Mouse (Mus musculus) layer of hippocampus, adult 9-11 months (tissue): ENCODE measurements around the gene Nop53.
A peak's percentile ranks its signal among the peaks of the same experiment; 100 is the strongest.

ENCODE experiments used
- DNase-seq: peaks from one replicate; pipeline ENCODE4 v3.0.0; 2022

Nop53 gene

GRCm38 (mm10) chr7:15956143-15956542, 10.3 kb upstream of the Nop53 start:
- DNase-seq: no peak

GRCm38 (mm10) chr7:15955509-15955908, 9.6 kb upstream of the Nop53 start:
- no peak for DNase-seq

DNA sequence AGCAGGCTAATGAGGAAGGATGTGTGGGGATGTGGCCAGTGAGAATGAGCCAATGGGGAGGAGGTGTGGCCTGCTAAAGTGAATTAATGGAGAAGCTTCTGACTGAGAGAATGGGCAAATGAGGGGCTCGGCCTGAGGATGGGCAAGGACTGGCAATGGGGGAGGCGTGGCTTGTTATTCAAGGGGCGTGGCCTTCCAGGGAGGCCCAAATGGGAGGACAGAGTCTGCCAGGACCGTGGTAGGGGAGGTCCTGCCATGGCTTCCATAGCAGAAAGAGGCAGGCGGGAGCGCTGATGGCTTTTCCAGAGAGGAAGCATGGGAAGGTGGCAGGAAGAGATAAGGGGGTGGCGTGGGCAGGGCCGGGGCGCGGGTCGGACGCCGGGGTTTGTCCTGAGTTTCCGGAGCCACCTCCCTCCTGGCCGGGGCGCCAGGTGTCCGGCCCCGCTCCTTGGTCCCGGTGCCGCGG, 9.1 kb upstream of the Nop53 start:
- no peak for DNase-seq

- no peak for DNase-seq
Measured at GRCm38 (mm10) chr7:15954436-15954835, 8.6 kb upstream of the Nop53 start.

DNA sequence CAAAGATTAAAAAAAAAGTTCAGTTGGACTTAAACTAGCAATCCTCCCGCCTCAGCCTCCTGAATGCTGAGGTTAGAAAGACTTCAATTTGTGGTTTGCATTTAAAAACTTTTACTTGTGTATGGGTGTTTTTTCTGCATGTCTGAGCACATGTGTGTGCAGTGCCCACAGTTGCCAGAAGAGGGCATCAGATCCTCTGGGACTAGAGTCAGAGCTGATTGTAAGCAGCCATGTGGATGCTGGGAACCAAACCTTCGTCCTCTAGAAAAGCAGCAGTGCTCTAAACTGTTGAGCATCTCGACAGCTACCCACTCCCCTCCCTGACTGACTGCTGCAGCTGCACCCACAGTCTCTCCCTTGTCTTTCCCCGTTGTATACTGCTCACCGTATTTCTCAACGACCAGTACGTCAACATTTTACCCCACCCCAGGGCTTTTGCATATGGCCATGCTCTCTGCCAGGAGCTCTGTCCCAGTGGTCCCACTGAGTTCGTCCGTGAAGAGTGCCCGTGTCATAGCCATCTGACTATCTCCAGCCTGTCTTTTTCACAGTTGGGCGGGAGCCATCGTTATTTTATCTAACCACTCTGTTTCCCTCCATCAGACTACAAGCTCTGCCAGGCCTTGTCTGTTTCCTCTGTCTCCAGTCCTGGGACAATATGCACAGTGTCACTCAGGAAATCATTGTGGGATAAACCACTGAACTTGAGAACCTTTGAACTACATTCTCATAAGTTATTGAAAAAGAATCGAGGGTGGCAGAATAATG, 7.6 kb upstream of the Nop53 start:
- no peak for DNase-seq

- DNase-seq: no peak
Measured at GRCm38 (mm10) chr7:15952416-15952815, 6.5 kb upstream of the Nop53 start.

GRCm38 (mm10) chr7:15950008-15950407, 4.1 kb upstream of the Nop53 start:
- DNase-seq: no peak

DNA sequence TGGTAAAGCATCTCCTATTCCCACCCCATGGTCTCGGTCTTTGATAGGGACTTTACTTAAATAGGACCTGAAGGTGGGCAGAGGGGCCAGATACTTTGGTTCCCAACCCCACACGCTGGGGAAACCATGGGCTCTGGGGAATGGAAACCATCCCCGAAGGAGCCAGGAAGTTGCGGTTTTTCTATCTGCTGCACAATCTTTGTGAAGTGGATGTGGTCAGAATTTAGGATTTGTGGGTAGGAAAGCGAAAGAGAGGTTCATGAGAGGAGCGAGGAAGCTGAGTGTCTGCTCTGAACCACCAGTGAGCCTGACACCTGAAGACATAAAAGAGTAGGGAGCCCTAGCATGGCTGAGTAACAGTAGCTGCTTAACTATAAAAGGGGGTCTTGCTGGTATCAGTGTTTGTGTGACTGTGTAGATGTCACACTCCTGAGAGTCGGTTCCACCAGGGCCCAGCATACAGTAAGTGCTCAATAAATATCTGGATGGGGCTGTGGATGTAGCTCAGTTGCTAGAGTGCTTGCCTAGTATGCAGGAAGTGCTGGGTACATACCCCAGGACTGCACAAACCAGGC, 3.4 kb upstream of the Nop53 start:
- no peak for DNase-seq

- peak; percentile 70 for DNase-seq
Measured at GRCm38 (mm10) chr7:15948381-15948941, 2.6 kb upstream of the Nop53 start.

DNA sequence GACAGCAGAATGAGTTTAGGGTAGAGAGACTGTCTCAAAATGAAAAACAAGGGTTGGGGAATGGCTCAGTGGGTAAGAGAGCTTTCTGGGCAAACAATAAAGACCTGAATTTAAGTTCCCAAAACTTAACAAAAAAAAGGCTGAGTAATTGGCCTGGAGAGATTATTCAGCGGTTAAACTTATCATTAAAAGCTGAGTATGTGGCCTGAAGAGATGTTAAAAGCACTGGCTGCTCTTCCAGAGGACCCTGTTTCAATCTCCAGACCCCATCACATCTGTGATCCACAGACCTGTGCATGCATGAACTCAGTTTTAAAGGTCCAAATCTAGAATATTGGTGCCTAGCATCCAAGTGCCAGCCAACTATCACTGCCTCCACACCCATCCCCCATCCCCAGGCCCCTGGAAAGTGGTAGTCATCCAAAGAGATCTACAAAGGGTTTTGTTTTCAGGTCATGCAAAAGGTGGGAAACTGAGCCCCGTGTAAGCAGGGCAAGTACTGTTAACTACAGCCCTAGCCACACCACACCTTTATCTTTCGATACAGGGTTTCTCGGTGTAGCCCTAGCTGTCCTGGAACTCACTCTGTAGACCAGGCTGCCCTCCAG, 1.9 kb upstream of the Nop53 start:
- no peak for DNase-seq

DNA sequence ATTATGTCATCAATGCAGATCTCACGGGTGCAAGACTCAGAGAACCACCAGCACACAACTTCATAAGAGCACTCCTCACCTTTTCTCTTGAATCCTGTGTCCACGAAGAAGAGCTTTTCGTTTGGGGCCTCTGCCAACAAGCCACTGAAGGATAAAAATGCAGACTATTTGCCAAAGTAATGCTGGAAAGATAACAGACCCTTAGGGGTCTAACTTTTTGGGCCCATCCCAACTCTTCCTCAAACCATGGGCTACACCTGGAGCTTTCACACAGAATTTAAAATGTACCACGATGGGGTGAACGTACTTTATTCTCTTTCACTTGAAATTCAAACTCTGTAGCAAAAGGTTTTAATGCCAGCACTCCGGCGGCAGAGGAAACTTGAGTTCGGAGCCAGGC, 663 bp downstream of the Nop53 start:
- DNase-seq: no peak

DNA sequence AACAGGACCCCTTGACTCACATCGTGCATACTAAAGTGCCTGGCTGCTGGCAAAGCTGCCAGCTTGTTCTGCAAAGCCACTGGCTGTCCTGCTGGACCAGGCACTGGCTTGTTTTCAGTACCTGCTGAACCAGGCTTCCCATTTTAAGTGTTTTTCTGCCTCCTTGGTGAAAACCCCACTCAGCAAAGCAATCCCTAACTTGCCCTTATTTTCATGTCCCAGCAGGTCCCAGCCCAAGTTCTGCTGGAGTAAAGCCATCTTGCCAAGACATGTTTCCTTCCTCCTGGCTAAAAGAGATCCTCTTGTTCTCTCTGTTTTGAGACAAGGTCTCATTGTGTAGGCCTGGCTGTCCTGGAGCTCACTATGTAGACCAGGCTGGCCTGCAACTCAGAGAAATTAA, 1.6 kb downstream of the Nop53 start:
- DNase-seq: no peak

- no peak for DNase-seq
Measured at GRCm38 (mm10) chr7:15938621-15939020, 7.3 kb downstream of the Nop53 start.

DNA sequence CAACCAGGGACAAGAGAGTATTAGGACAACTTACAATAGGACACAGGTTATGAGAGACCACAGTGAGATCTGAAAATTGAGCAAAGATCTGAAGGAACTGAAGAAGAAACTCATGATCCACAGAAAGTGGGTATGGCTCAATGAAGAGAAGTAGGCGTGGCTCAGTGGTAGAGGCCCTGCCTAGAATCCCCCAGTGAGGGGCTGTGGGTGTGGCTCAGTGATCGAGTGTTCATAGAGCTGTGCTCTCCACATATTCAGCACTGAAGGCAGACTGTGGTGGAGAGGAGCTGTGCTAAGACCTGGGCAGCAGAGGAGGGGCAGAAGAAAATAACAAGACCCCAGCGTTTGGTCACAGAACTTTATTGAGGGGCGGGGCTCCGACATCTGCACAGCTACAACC, 8.4 kb downstream of the Nop53 start:
- DNase-seq: no peak

DNA sequence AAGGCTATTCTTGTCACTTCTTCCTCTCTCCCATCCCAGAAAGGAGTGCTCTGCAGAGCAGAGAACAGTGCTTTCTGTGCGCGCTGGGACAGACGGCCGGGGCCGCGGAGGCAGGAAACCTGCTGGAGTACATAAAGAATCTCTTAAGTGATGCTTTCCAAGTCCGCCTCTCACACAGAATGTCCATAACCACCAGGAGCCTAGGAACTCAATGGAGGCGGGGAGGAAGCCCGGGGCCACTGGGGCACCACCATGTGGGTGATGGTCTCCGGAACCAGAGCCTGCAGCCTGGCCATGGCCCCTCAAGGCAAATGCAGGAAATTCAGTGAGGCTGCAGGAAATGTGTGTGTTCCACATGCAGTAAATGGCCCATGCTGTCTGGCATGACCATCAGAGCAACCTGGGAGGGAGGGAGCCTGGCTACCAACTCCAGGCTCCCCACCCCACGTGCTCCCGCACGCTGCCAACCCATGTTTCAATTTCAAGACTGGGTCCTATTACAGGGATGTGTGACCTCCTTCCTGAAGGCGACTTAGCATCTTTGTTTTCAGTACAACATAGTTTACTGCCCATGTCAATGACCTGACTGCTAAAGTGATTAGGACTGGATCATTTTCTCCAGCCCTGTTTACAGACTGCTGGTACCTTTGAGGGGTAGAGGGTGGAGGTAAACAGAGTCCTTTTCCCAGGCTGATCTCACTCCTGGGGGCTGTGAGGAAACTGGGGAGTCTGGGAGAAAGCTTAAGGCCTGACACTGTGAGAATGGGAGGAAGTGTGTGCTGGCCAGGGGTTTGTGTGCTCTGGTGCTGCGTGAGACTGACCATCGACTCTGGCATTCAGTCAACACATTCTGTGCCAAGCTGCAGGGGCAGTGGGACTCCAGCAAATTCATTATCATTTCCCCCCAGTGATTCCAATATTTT, 12.2 kb downstream of the Nop53 start:
- peak; percentile 80 for DNase-seq

DNA sequence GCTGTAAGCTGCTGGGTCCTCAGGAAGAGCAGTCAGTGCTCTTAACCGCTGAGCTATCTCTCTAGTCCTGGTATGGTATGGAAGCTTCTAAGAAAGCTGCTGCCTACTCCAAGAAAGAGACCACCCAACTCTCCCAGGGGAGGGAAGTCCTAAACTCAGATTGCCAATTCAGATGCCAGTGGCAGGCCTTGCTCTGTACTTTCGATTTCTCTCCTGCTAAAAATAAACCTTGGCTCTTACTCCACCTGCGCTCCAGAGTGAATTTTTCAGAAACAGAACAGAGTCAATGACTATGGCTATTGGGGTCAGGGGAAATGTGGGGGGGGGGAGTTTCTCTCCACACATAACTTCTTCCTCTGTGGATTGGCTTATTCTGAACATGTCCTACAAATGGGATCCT, 14.2 kb downstream of the Nop53 start:
- no peak for DNase-seq

DNA sequence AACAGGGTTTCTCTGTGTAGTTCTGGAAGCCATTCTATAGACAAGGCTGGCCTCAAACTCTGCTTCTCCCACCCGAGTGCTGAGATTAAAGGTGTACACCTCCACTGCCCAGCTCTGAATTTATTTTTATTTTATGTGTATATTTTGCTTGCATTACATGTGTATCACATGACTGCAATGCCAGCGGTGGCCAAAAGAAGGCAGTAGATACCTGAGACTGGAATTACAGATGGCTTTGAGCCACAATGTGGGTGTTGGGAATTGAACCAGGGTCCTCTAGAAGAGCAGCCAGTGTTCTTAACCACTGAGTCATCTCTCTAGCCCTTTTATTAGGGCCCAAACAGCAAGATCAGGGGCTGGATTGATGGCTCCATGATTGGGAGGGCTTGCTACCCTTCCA, 15.3 kb downstream of the Nop53 start:
- no peak for DNase-seq

- no peak for DNase-seq
Measured at GRCm38 (mm10) chr7:15929910-15930309, 16.0 kb downstream of the Nop53 start.

DNA sequence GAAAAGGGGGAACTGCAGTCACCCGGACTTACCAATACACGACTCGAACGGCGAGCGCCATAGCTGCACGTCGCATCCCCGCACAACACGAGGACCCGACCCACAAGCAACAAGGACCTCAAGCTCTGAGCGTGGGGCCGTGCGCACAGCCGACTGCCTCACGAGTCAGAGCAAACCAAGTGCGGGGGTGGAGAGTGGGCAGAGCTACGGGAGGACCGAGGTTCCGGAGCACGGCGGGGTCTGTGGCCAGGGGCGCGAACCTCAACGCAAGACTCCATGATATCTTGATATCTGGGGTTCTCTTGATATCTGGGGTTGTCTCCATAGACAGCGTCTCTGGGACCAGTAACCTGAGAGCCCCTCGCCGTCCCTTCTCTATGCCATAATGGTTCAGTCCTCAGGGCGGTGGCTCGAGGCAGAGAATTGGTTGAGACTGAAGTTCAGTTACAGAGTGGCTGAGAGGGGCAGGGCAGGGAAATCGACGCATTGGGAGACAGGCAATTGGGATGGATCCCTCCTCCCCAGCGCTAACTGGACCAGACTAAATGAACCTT, 23.6 kb downstream of the Nop53 start, which contains the start of gene Selenow:
TSS of gene Selenow (minus strand) at position 183 of the 554 bp plus-strand sequence.
- peak; percentile 94 for DNase-seq

DNA sequence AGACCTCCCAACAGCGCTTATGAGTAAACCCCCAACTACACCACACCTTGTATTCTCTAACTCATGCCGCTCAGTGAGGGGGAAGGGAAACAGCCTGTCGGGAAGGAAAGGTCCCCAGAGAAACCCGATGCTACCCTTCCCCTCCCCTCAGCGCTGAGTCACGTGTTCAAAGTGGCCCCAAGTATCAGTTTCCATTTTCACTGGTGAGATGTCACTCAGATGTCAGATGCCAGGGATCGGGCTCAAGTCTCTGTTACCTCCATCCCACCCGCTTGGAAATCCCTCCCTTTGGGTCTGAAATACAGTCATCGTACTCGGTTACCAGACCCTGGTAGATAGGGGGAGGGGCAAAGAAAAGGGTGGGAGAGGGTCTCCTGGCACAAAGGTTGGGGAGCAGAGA, 24.1 kb downstream of the Nop53 start:
- no peak for DNase-seq

DNA sequence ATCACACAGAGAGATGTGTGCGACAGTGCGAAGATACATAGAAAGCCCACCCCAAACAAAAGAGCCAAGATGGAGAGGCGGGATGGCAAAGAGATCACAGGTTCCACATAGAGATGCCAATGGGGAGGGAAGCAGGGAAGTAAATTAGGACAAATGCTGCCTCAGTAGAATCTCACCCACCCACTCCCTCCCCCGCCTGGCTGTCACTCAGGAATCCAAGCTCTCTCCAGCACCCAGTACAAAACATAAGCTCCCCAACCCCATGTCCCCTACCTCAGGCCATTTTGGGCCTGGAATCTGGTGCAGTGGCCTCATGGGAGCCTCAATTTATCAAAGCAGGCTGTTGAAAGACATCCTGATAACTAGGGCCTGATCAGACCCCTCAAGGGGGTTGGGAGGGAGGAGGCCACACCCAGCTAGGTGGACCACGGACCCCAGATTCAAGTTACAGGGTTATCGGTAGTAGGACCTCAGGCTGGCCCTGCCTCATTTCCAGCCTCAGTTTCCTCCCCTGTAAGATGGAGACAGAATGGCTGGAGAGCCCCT, 25.2 kb downstream of the Nop53 start:
- no peak for DNase-seq

GRCm38 (mm10) chr7:15919947-15920346, 25.9 kb downstream of the Nop53 start:
- no peak for DNase-seq
